Mouse (Mus musculus) heart, postnatal 0 days (tissue): ENCODE data around the gene Gm49661.

ENCODE experiments used
- CTCF ChIP-seq: IDR thresholded peaks from 2 replicates; pipeline ENCODE4 v1.5.1; 2016; ENCODE audit warnings: antibody characterized with exemption, control low read depth, low read depth
- EP300 ChIP-seq: IDR thresholded peaks from 2 replicates; pipeline ENCODE4 v1.6.1; 2016; ENCODE audit warnings: antibody characterized with exemption, low read depth

DNA sequence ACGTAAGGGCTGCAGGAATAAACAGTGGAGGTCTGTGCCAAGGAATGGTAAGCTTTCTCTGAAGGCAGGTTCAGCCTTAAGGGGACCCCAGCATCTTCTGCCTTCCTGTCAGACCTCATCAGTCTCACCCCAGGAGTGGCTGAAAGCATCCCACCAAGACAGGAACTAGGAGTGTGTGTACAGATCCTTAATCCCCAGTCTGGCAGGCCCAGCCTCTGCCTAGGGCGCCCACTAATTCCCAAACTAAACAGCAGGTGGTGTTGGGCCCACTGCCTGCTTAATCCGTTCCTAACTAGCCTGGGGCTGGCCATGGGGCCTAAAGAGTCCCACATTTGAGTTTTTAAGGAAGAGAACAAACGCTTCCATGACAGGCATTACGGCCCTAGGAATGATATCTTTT is 48.0 kb upstream of the Gm49661 start:
- no peak for TF ChIP-seq CTCF
- no peak for TF ChIP-seq EP300
